Mouse (Mus musculus): ENCODE measurements around the gene Zfp511. TPM values are rescaled to one million over a fixed set of nuclear protein-coding genes. Genes with fewer than 3 reads are reported as not detected.

Zfp511 gene
- polyA plus RNA-seq, 1 experiment: 88.0 TPM

GRCm38 (mm10) chr7:140070042-140070711, 34.0 kb downstream of the Zfp511 start:
- TF ChIP-seq CTCF (IDR thresholded peaks at IDR 0.05; ENCODE audit: borderline replicate concordance, extremely low read depth, insufficient read depth, insufficient read length) (no peak), POLR2A (IDR thresholded peaks at IDR 0.05; ENCODE audit: borderline replicate concordance, extremely low read depth, insufficient read depth, insufficient read length, poor library complexity, severe bottlenecking) (no peak)
- no peak for DNase-seq (ENCODE audit: low read depth)

- DNase-seq (ENCODE audit: low read depth): no peak
- TF ChIP-seq CTCF (IDR thresholded peaks at IDR 0.05; ENCODE audit: borderline replicate concordance, extremely low read depth, insufficient read depth, insufficient read length) (no peak), POLR2A (IDR thresholded peaks at IDR 0.05; ENCODE audit: borderline replicate concordance, extremely low read depth, insufficient read depth, insufficient read length, poor library complexity, severe bottlenecking) (no peak)
Observed at GRCm38 (mm10) chr7:140077698-140078097, 41.5 kb downstream of the Zfp511 start.

GRCm38 (mm10) chr7:140078711-140079110, 42.5 kb downstream of the Zfp511 start:
- peak; percentile 95 for DNase-seq (ENCODE audit: low read depth)
- TF ChIP-seq POLR2A (IDR thresholded peaks at IDR 0.05; ENCODE audit: borderline replicate concordance, extremely low read depth, insufficient read depth, insufficient read length, poor library complexity, severe bottlenecking) (no peak), CTCF (IDR thresholded peaks at IDR 0.05; ENCODE audit: borderline replicate concordance, extremely low read depth, insufficient read depth, insufficient read length) (peak; percentile 84)

GRCm38 (mm10) chr7:140080503-140081156, 44.4 kb downstream of the Zfp511 start:
- TF ChIP-seq CTCF (IDR thresholded peaks at IDR 0.05; ENCODE audit: borderline replicate concordance, extremely low read depth, insufficient read depth, insufficient read length) (no peak), POLR2A (IDR thresholded peaks at IDR 0.05; ENCODE audit: borderline replicate concordance, extremely low read depth, insufficient read depth, insufficient read length, poor library complexity, severe bottlenecking) (peak; percentile 62; the same call in 1 of the 2 replicates)
- DNase-seq (ENCODE audit: low read depth): peak; percentile 97

- TF ChIP-seq POLR2A (IDR thresholded peaks at IDR 0.05; ENCODE audit: borderline replicate concordance, extremely low read depth, insufficient read depth, insufficient read length, poor library complexity, severe bottlenecking) (no peak), CTCF (IDR thresholded peaks at IDR 0.05; ENCODE audit: borderline replicate concordance, extremely low read depth, insufficient read depth, insufficient read length) (no peak)
- peak; percentile 43 for DNase-seq (ENCODE audit: low read depth)
Observed at GRCm38 (mm10) chr7:140081408-140082241, 45.4 kb downstream of the Zfp511 start.

GRCm38 (mm10) chr7:140082242-140082678, 46.1 kb downstream of the Zfp511 start, which contains the start of gene Caly:
Gene Caly, minus strand, starts transcription at chr7:140082548.
- TF ChIP-seq CTCF (IDR thresholded peaks at IDR 0.05; ENCODE audit: borderline replicate concordance, extremely low read depth, insufficient read depth, insufficient read length) (peak; percentile 84), POLR2A (IDR thresholded peaks at IDR 0.05; ENCODE audit: borderline replicate concordance, extremely low read depth, insufficient read depth, insufficient read length, poor library complexity, severe bottlenecking) (peak; percentile 10; the same call in 1 of the 2 replicates)

More at GRCm38 (mm10) chr7:140082242-140082678, 46.1 kb downstream of the Zfp511 start, which contains the start of gene Caly:
- peak; percentile 96 for DNase-seq (ENCODE audit: low read depth)

Other genes with a start within 250 kb of the Zfp511 start
- 6.7 and 13.4 TPM in 2 replicates for gene Adgra1, start 202.2 kb upstream of the Zfp511 start, polyA plus RNA-seq (2012; rRNA removed)
- 17.0 and 33.3 TPM in 2 replicates for gene Kndc1, start 141.7 kb upstream of the Zfp511 start, polyA plus RNA-seq (2012; rRNA removed)
- gene Utf1, start 92.6 kb upstream of the Zfp511 start, polyA plus RNA-seq (2012; rRNA removed): not detected in 2 replicates
- gene 6430531B16Rik, start 57.6 kb upstream of the Zfp511 start, polyA plus RNA-seq (2012; rRNA removed): 0.55 and 0.76 TPM in 2 replicates
- 12.7 and 14.7 TPM in 2 replicates for gene Adam8, start 43.8 kb upstream of the Zfp511 start, polyA plus RNA-seq (2012; rRNA removed)
- 70.3 and 76.2 TPM in 2 replicates for gene Tubgcp2, start 278 bp downstream of the Zfp511 start, polyA plus RNA-seq (2012; rRNA removed)
- 1.3 and 4.0 TPM in 2 replicates for gene Msx3, start 12.7 kb downstream of the Zfp511 start, polyA plus RNA-seq (2012; rRNA removed)
- gene Caly, start 46.2 kb downstream of the Zfp511 start, polyA plus RNA-seq (2012; rRNA removed): 146 and 172 TPM in 2 replicates
- gene Prap1, start 57.0 kb downstream of the Zfp511 start, polyA plus RNA-seq (2012; rRNA removed): 6.4 TPM in 1 of 2 replicates, not detected in the other
- gene Fuom, start 66.0 kb downstream of the Zfp511 start, polyA plus RNA-seq (2012; rRNA removed): 25.3 and 25.7 TPM in 2 replicates
- 5.1 and 6.0 TPM in 2 replicates for gene Paox, start 79.4 kb downstream of the Zfp511 start, polyA plus RNA-seq (2012; rRNA removed)
- 74.9 and 75.4 TPM in 2 replicates for gene Echs1, start 80.1 kb downstream of the Zfp511 start, polyA plus RNA-seq (2012; rRNA removed)
- 33.9 and 41.5 TPM in 2 replicates for gene Mtg1, start 101.2 kb downstream of the Zfp511 start, polyA plus RNA-seq (2012; rRNA removed)
- 10.2 and 16.2 TPM in 2 replicates for gene Sprn, start 118.5 kb downstream of the Zfp511 start, polyA plus RNA-seq (2012; rRNA removed)
- gene Olfr522, start 128.4 kb downstream of the Zfp511 start, polyA plus RNA-seq (2012; rRNA removed): not detected in 2 replicates
- not detected in 2 replicates for gene Olfr523, start 136.8 kb downstream of the Zfp511 start, polyA plus RNA-seq (2012; rRNA removed)
- gene Olfr524, start 169.6 kb downstream of the Zfp511 start, polyA plus RNA-seq (2012; rRNA removed): not detected in 2 replicates
- gene Cd163l1, start 181.9 kb downstream of the Zfp511 start, polyA plus RNA-seq (2012; rRNA removed): 0.04 TPM in 1 of 2 replicates, not detected in the other
- 0.05 TPM in 1 of 2 replicates, not detected in the other for gene 5830411N06Rik, start 210.9 kb downstream of the Zfp511 start, polyA plus RNA-seq (2012; rRNA removed)